Mouse (Mus musculus) layer of hippocampus, adult 9-11 months (tissue): ENCODE measurements around the gene Snrpd3.

ENCODE experiments used
- DNase-seq: peaks from one replicate; pipeline ENCODE4 v3.0.0; 2022

The Snrpd3 gene

GRCm38 (mm10) chr10:75568851-75569250 is 51.5 kb downstream of the Snrpd3 start:
- DNase-seq = no peak

GRCm38 (mm10) chr10:75570981-75571657 is 53.8 kb downstream of the Snrpd3 start:
- no peak for DNase-seq

GRCm38 (mm10) chr10:75571937-75572336 is 54.6 kb downstream of the Snrpd3 start:
- DNase-seq = no peak

GRCm38 (mm10) chr10:75573181-75573580 is 55.8 kb downstream of the Snrpd3 start:
- no peak for DNase-seq

GRCm38 (mm10) chr10:75573965-75574364 is 56.6 kb downstream of the Snrpd3 start:
- DNase-seq = no peak

- no peak for DNase-seq
These were observed 61.8 kb downstream of the Snrpd3 start for GRCm38 (mm10) chr10:75579129-75579528.

- DNase-seq = peak; percentile 84
These were observed 68.7 kb downstream of the Snrpd3 start for GRCm38 (mm10) chr10:75585876-75586552.

GRCm38 (mm10) chr10:75586553-75586879 is 69.2 kb downstream of the Snrpd3 start:
- no peak for DNase-seq
